Mouse (Mus musculus) stomach, postnatal 0 days (tissue): ENCODE data around the gene Kmo. TPM values are rescaled to one million over a fixed set of nuclear protein-coding genes. Genes with fewer than 3 reads are reported as not detected.

Source experiments
- ATAC-seq: fragments of 200-750 bp; cut with Nextera tagmentation; 2 replicates; pipeline ENCODE4 v1.8.0; 2017; ENCODE audit not compliant: low FRiP score, low TSS enrichment
- DNase-seq: peaks from one replicate; pipeline ENCODE4 v3.0.0-alpha.2; 2016; ENCODE audit warnings: low spot score
- H3K27ac ChIP-seq: fragments of 300-500 bp; sonication (generic); replicated peaks from 2 replicates; pipeline ENCODE4 v1.5.1; 2014; ENCODE audit warnings: mild to moderate bottlenecking, control low read depth
- H3K27me3 ChIP-seq: fragments of 300-500 bp; sonication (generic); 2 replicates; pipeline ENCODE4 v1.6.1; 2014; ENCODE audit warnings: low read length; ENCODE audit not compliant: control insufficient read depth, insufficient read depth
- H3K36me3 ChIP-seq: fragments of 300-500 bp; sonication (generic); 2 replicates; pipeline ENCODE4 v1.6.1; 2014; ENCODE audit warnings: low read length, mixed read lengths; ENCODE audit not compliant: control insufficient read depth, insufficient read depth
- H3K4me1 ChIP-seq: fragments of 300-500 bp; sonication (generic); replicated peaks from 2 replicates; pipeline ENCODE4 v1.6.1; 2014; ENCODE audit warnings: antibody characterized with exemption; ENCODE audit not compliant: control insufficient read depth, insufficient read depth
- H3K4me2 ChIP-seq: fragments of 300-500 bp; sonication (generic); replicated peaks from 2 replicates; pipeline ENCODE4 v1.6.1; 2014; ENCODE audit warnings: low read depth, mild to moderate bottlenecking, control low read depth, moderate library complexity
- H3K4me3 ChIP-seq: fragments of 300-500 bp; sonication (generic); 2 replicates; pipeline ENCODE4 v1.5.1; 2014; ENCODE audit warnings: low read depth, low read length, control low read depth
- H3K9ac ChIP-seq: fragments of 300-500 bp; sonication (generic); 2 replicates; pipeline ENCODE4 v1.6.1; 2014; ENCODE audit warnings: mild to moderate bottlenecking, low read length, control low read depth, mixed read lengths
- H3K9me3 ChIP-seq: fragments of 300-500 bp; sonication (generic); 2 replicates; pipeline ENCODE4 v1.6.1; 2016; ENCODE audit warnings: low read length; ENCODE audit not compliant: control insufficient read depth
- CTCF ChIP-seq: IDR thresholded peaks from 2 replicates; pipeline ENCODE4 v1.5.1; 2016; ENCODE audit warnings: antibody characterized with exemption, low read depth, mild to moderate bottlenecking, moderate library complexity
- EP300 ChIP-seq: optimal IDR thresholded peaks from 2 replicates; pipeline ENCODE3; 2016; ENCODE audit warnings: antibody characterized with exemption
- WGBS: fragments of 180-500 bp; shearing (Covaris S2); extraction: QIAGEN DNeasy Blood & Tissue Kit; methylation state at CpG from one replicate; pipeline ENCODE4 v1.1.7; 2014; 5-methylcytosine and 5-hydroxymethylcytosine counted together
- polyA plus RNA-seq: library from polyadenylated mRNA; unstranded; fragments of >200 nt; fragmentation: Nextera tagmentation; extraction: Ambion mirVana; gene quantifications from 2 replicates; pipeline ENCODE4 v1.2.1, GENCODE M21; 2015

Kmo gene
- polyA plus RNA-seq, 1 experiment from 2014 or later = 0.15 TPM

DNA sequence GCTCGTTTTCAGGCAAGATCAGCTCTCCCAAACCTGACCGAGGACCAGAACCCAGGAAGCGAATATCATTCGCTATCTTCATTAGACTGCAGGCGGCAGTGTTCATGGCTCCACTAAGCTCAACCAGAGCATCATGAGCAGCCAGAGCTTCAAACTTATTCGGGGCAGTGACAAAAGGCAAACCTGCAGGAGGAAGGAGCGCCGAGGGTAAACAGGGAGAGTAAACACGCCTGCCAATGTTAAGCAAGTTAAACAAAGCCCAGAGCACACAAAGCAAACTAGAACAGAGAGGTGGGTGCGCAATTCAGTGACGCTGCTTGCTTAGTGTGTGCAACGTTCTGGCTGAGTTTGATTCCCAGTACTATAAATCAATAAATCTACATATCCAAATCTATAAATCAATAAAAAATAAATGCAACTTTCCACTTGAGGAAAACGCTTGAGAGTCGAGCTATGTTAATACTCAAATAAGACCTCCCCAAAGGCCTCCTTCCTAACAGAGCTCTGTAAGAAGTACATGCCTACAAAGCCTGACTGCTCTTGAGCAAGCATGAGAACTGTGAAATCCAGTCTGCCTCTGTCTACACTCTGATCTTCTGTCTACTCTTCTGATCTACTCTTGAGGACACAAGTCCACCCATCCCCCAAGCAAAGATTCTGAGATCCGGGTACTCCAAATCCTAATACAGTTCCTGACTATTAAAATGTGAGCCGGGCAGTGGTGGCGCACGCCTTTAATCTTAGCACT lies 12.2 kb upstream of the Kmo start:
- Histone ChIP-seq H3K9me3 (no peaks in the 10 kb centered on the region), H3K27me3 (no peaks in the 10 kb centered on the region), H3K9ac (no peak overlapping the region), H3K4me2 (no peak overlapping the region), H3K4me3 (no peak overlapping the region), H3K36me3 (peaks cover 17% of the 10 kb centered on the region), H3K4me1 (no peaks in the 10 kb centered on the region), H3K27ac (peak overlapping the region; percentile 45; the same call in 1 of the 2 replicates)
- DNase-seq (peak; percentile 78), ATAC-seq (peak; percentile 93)
- TF ChIP-seq EP300 (no peak), CTCF (peak; percentile 50)
- 62% methylated on average over 18 of the region's 18 CpGs for WGBS

DNA sequence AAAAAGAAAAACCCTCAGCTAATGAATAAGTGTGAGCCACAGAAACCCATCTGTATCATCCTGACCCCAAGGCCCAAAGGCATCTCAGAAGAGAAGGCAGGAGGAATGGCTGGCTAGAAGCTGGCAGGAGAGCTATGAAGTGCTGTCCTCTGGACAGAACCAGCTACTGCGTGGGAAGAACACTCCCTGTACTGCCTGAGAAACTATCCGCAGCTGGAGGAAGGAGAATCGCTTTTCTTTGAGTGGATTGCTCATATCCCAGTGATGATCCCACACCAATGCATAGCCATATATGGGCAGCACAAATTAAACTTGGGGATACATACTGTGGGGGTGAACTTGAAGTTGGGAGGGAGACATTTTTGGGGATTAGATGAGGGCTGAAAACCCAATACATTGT lies 11.5 kb upstream of the Kmo start:
- H3K27me3 ChIP-seq = no peaks in the 10 kb centered on the region
- no peak overlapping the region for H3K4me2 ChIP-seq
- no peak overlapping the region for H3K4me3 ChIP-seq
- no peak overlapping the region for H3K9ac ChIP-seq
- peaks cover 17% of the 10 kb centered on the region for H3K36me3 ChIP-seq
- no peak overlapping the region for H3K27ac ChIP-seq
- no peaks in the 10 kb centered on the region for H3K9me3 ChIP-seq
- TF ChIP-seq EP300 (no peak), CTCF (no peak)
- H3K4me1 ChIP-seq = no peaks in the 10 kb centered on the region
- DNase-seq = no peak
- 89% methylated on average over 3 of the region's 3 CpGs for WGBS
- ATAC-seq = no peak

DNA sequence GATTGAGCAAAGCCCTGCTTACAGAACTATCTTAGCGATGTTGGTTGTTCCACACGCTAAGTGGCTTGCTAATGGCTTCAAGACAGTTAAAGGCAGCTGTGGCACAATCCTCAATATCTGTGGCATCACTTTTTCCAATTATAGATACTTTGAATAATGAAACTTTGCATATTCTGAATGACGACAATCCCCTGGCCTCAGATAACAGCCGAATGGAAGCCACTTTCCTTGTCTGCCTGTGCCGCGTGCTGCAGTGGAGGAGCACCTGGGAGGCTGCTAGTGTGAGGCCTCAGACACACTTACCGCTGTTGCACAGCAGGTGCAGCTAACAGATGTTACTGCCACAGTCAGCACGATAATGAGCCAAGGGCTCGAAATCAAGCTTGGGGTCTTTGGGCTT lies 5.2 kb upstream of the Kmo start:
- no peak for ATAC-seq
- H3K4me3 ChIP-seq = no peak overlapping the region
- TF ChIP-seq EP300 (no peak), CTCF (no peak)
- H3K27ac ChIP-seq = no peak overlapping the region
- H3K36me3 ChIP-seq = peaks cover 26% of the 10 kb centered on the region
- no peak overlapping the region for H3K9ac ChIP-seq
- H3K4me1 ChIP-seq = no peaks in the 10 kb centered on the region
- no peaks in the 10 kb centered on the region for H3K9me3 ChIP-seq
- H3K4me2 ChIP-seq = no peak overlapping the region
- no peak for DNase-seq
- 95% methylated on average over 9 of the region's 9 CpGs for WGBS
- no peaks in the 10 kb centered on the region for H3K27me3 ChIP-seq

DNA sequence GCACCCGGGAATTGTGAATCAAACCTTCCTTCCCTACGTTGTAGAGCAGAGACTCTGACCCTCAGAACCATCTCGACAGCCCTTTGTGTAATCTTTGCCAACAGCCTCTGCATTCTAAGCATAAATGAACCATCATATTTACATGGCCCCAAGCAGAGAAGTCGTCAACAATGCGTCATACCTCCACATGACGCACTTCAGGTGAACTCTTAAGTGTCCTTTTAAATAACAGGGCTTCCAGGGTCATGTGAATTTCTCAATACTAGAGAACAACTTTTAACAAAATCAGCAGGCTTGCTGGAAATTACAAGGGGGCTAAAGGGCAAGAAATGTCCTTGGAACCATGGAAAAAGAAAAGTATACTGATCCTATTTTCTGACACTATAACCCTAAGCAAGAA lies 3.5 kb downstream of the Kmo start:
- Histone ChIP-seq H3K4me2 (no peak overlapping the region), H3K36me3 (no peaks in the 10 kb centered on the region), H3K4me3 (no peak overlapping the region), H3K27ac (no peak overlapping the region), H3K9me3 (no peaks in the 10 kb centered on the region), H3K9ac (no peak overlapping the region), H3K27me3 (no peaks in the 10 kb centered on the region), H3K4me1 (0 out of 2 replicates have a peak, but pooled peaks cover 3% of the 10 kb centered on the region)
- no peak for DNase-seq
- 68% methylated on average over 6 of the region's 6 CpGs for WGBS
- no peak for ATAC-seq
- TF ChIP-seq CTCF (no peak), EP300 (no peak)

DNA sequence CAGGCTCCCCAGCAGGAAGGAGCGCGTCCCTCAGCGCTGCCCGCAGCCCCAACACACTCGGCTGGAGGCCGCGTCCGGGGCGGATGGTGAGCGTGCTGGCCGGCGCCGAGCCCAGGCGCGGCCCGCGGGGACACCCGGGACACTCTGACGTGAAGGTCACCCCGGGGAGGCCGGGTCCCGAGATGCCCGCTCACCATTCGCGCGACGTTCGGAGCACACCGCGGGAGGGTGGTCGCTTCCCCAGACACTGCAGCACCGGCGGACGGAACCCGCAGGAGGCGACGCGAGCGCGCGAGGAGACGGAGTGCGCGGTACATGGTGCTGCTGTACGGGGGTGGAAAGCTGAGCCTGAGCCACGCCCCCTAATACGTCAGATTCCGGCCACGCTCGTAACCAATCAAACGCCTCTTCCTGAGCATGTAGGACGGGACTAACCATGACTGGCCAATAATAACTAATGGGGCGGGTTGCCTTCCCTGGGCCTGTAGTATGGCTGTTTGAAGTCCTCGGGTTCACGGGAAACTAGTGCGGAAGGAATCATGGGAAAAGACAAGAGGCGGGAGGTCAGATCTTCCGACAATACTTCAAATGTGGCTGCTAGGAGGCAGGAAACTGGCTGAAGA lies 5.2 kb downstream of the Kmo start, which contains the start of gene Fh1:
Gene Fh1 (minus strand): TSS at position 379 of the 623 bp plus-strand sequence.
- TF ChIP-seq CTCF = peak; percentile 38
- TF ChIP-seq EP300 = no peak
- H3K36me3 ChIP-seq = no peaks in the 10 kb centered on the region
- peak within 1 kb of the TSS; percentile 89 for H3K27ac ChIP-seq
- peak; percentile 96 for DNase-seq
- H3K4me1 ChIP-seq = 0 out of 2 replicates have a peak, but pooled peaks cover 3% of the 10 kb centered on the region
- no peaks in the 10 kb centered on the region for H3K9me3 ChIP-seq
- H3K27me3 ChIP-seq = no peaks in the 10 kb centered on the region
- H3K4me3 ChIP-seq = peak within 1 kb of the TSS; percentile 78
- peak within 1 kb of the TSS; percentile 90 for H3K9ac ChIP-seq
- ATAC-seq = peak; percentile 100
- 1% methylated on average over 58 of the region's 58 CpGs for WGBS
- H3K4me2 ChIP-seq = peak within 1 kb of the TSS; percentile 94
